Mouse (Mus musculus) left cerebral cortex, postnatal 36 days (tissue): ENCODE measurements around the gene Fkbp7. TPM values are rescaled to one million over a fixed set of nuclear protein-coding genes. Genes with fewer than 3 reads are reported as not detected.
A peak's percentile ranks its signal among the peaks of the same experiment; 100 is the strongest.

Experiments used
- DNase-seq, 2 experiments: peaks; one replicate each; pipeline ENCODE4 v3.0.0; 2021 to 2022; ENCODE audit warnings: low spot score in 2 of 2, mixed read lengths in 1 of 2
- intact Hi-C: fragments of 180-260 bp; cut with DNase I; formaldehyde crosslinking; loops from one replicate; pipeline ENCODE4 v1.15.1; 2025
- total RNA-seq, 2 experiments: library from RNA; stranded (reverse); gene quantifications; 2 replicates each; pipeline ENCODE4 v1.2.3; 2021

Fkbp7 gene
- 1 to 10 TPM; 3.6 to 6.1 TPM for total RNA-seq

GRCm38 (mm10) chr2:76672966-76673392, at the start of gene Fkbp7:
Fkbp7 (minus strand) TSS chr2:76673116.
- intact Hi-C loops, result loop anchor here (2.0 kb wide), 1 partner anchor 24 kb away; the partner anchor contains the start of genes Pjvk and Prkra
- peak; percentile 83 to 87 for DNase-seq

- intact Hi-C loops, result no loop called here
- DNase-seq, result no peak
These were observed 46.7 kb upstream of the Fkbp7 start for GRCm38 (mm10) chr2:76719650-76720049.

DNA sequence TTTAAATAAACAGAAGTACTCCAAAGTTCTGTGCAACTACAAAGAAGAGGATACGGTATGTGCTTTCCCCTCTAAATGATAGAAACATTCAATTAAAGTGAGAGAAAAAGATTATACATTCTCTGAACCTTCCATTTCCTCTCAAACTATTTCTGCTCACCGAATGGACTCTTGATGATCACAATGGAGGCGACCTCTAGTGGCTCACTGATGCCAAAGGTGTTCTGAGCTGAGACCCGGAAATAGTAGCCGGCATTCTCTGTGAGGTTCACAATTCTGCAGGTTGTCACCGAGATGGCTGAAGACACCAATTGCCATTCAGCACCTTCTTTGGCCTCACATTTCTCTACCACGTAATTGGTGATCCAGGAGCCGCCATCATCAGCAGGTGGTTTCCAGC, 42.1 kb upstream of the Fkbp7 start:
- intact Hi-C loops, result no loop called here
- DNase-seq, result no peak

DNA sequence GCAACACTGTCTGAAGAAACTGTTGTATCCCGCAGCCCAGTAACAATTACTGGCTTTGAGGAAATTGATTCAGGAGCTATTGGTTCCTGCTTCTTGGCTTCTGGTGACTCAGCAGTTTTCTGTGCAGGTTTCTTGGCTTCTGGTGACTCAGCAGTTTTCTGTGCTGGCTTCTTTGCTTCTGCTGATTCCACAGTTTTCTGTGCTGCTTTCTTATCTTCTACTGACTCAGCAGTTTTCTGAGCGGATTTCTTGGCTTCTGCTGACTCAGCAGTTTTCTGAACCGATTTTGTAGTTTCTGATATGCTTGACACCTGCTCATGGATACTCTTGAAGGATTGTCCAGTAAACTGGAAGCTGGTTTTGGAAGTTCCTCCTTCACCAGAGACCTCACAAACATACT, 35.6 kb upstream of the Fkbp7 start:
- DNase-seq, result no peak
- intact Hi-C loops, result no loop called here

GRCm38 (mm10) chr2:76705655-76706054, 32.7 kb upstream of the Fkbp7 start:
- intact Hi-C loops, result no loop called here
- DNase-seq, result no peak

GRCm38 (mm10) chr2:76702751-76703150, 29.8 kb upstream of the Fkbp7 start:
- intact Hi-C loops, result no loop called here
- DNase-seq, result no peak

GRCm38 (mm10) chr2:76702188-76702587, 29.3 kb upstream of the Fkbp7 start:
- intact Hi-C loops, result no loop called here

DNA sequence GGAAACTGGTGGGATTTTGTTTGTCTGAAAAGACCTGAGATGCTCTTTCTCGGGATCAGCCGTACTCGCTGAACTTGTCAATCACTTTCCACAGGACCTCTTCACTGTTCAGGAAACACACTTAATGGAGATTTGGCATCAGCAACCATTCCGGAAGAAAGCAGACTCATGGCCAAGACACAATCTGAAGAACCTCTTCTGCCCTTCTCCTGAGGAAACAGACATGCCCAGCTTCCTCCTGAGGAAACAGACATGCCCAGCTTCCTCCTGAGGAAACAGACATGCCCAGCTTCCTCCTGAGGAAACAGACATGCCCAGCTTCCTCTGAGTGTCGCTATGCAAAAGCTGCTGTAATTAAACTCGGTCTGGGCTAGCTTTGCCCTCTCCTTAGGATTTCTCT, 22.4 kb upstream of the Fkbp7 start:
- DNase-seq, result no peak
- intact Hi-C loops, result no loop called here

More at GRCm38 (mm10) chr2:76702188-76702587, 29.3 kb upstream of the Fkbp7 start:
- no peak for DNase-seq

DNA sequence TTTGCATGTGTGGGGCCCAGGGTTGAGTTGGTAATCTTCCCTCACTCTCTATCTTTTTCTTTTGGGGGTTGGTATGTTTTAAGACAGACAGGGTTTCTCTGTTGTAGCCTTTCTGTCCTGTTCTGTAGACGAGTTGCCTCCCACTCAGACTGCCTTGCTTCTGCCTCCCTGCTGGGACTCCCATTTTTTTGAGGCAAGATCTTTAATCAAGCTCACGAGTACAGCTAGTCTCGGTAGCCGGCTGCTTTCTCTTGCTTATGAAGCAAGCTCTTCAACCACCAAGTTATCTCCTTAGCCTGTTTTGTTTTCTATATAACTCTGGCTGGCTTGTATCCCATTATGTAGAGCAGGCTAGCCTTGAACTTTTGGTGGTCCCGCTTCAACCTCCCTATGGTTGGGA, 20.8 kb upstream of the Fkbp7 start:
- intact Hi-C loops, result no loop called here
- no peak for DNase-seq

GRCm38 (mm10) chr2:76690436-76691204, 17.7 kb upstream of the Fkbp7 start:
- intact Hi-C loops, result no loop called here
- no peak for DNase-seq

DNA sequence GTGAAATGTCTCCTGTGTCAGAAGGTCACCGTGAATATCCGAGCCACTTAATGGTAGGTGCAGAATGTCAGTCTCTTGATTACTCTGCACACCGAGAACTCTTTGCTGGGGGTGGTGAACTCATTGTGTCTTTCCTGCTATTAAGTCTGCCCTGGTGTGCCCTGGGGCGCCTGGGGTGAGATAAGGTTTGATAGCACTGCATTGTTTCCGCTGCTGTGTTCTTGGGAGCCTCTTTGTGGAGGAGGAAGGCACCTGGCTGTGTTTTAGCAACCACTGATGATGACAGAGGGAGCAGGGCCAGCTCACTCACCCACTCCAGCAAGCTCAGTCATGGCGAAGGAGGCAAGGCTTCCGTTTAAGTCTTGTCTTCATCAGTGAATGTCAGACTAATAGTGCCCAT, 15.2 kb upstream of the Fkbp7 start:
- no peak for DNase-seq
- intact Hi-C loops, result no loop called here

DNA sequence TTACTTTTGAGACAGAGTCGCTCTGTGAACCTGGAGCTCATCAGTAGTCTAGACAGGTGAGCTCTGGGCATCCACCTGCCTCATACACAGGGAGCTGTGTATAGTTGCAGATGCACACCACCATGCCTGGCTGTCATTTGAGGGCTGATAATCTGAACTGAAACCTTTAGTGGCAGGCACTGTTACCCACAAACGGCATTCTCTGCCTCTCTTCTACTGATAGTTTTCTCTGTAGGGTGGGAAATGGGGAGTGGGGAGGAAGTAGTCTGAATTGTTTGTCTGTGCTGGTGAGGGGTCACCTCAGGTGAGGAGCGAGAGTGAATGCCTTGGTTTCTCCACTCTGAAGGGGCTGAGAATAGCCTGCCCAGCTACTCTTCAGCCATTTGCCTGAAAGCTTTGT, 14.7 kb upstream of the Fkbp7 start:
- DNase-seq, result no peak
- intact Hi-C loops, result no loop called here

DNA sequence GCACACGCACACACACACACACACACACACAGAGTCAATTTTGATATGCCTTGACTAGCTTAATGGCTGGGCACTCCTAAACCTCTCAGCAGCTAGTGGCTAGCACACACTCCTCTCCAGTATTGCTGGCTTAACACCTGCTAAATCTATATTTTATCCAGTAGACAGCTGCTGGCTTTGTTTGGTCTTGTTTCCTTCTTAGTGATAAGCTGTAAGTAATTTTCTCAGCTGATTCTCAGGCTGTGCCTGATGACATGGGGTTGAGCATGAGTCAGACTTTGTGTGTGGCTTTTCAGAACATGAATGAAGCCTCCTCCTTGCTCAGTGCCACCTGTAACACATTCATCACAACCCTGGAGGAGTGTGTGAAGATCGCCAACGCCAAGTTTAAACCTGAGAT, 14.1 kb upstream of the Fkbp7 start:
- DNase-seq, result no peak
- intact Hi-C loops, result no loop called here

GRCm38 (mm10) chr2:76682301-76682700, 9.4 kb upstream of the Fkbp7 start:
- no peak for DNase-seq
- intact Hi-C loops, result no loop called here

DNA sequence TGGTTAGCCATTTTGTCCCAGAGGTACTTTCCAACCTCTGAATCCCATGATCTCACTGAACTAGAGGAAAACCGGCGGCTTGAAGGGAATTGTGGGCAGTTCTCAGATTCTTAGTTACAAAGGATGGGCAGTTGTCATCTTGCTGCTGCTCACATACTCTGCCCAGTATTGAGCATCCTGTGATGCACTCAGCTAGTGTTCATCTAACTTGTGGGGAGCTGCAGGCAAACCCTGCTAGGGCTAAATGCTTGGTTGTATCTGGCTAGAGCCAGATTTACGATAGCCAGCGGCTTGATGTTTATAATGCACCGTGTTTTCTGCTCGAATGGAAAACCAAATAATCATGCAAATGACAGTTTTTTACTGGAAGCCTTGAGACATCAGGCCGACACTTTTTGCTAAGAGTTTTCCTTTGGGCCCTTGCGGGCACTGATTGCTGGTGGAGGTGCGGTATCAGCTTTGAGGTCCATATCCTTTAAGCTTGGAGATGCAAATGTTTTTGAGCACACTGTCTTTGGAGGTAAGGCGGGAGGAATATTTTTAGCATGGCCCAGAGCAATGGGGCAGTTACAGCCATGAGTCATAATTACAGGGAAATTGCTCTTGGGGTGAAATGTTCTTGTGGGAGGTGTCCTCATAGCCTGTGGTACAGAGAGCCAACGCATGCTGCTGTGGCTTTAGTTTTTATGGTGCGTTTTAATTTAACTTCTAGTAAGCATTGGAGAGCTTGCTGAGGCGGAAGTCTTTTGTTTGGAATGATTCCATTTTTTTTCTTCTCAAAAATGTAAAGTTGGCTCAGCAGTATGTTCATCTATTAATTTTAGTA, 3.7 kb upstream of the Fkbp7 start:
- no peak for DNase-seq
- intact Hi-C loops, result no loop called here

- intact Hi-C loops, result no loop called here
- no peak for DNase-seq
These were observed 3.0 kb upstream of the Fkbp7 start for GRCm38 (mm10) chr2:76675949-76676348.

- no peak for DNase-seq
- intact Hi-C loops, result no loop called here
These were observed 2.5 kb upstream of the Fkbp7 start for GRCm38 (mm10) chr2:76675451-76675850.

GRCm38 (mm10) chr2:76674725-76675427, 2.0 kb upstream of the Fkbp7 start, which contains the start of gene Plekha3:
Plekha3 (plus strand) TSS chr2:76675281.
- intact Hi-C loops, result no loop called here
- peak; percentile 87 for DNase-seq

GRCm38 (mm10) chr2:76673472-76674081, 661 bp upstream of the Fkbp7 start:
- intact Hi-C loops, result loop anchor here (2.0 kb wide), 1 partner anchor 25 kb away; the partner anchor contains the start of genes Pjvk and Prkra
- DNase-seq, result no peak
